Mouse (Mus musculus) kidney, adult 8-10 months (tissue): ENCODE results near the gene Kif18b.

ENCODE experiments used
- DNase-seq, 2 experiments: peaks; one replicate each; pipeline ENCODE4 v3.0.0; 2022

Gene Kif18b

GRCm38 (mm10) chr11:102880585-102881313 is 44.2 kb downstream of the Kif18b start, which contains the start of the genes Eftud2 and Ccdc103:
TSS of gene Eftud2 (minus strand) at chr11:102880985.
TSS of gene Ccdc103 (plus strand) at chr11:102881204.
- DNase-seq: peak; percentile 88 to 93

- no peak for DNase-seq
Measured at GRCm38 (mm10) chr11:102879558-102879957, 45.4 kb downstream of the Kif18b start.

- DNase-seq: no peak
Measured at GRCm38 (mm10) chr11:102874801-102875334, 50.1 kb downstream of the Kif18b start.

GRCm38 (mm10) chr11:102864272-102864671 is 60.7 kb downstream of the Kif18b start:
- peak; percentile 37 to 79 for DNase-seq

GRCm38 (mm10) chr11:102859933-102860332 is 65.0 kb downstream of the Kif18b start:
- DNase-seq: no peak

- no peak for DNase-seq
Measured at GRCm38 (mm10) chr11:102858951-102859350, 66.0 kb downstream of the Kif18b start.

- DNase-seq: no peak
Measured at GRCm38 (mm10) chr11:102855941-102856340, 69.0 kb downstream of the Kif18b start.
